Mouse (Mus musculus) layer of hippocampus, adult 11-12 months (tissue): ENCODE measurements at regions not wholly inside any gene's neighbourhood (a gene's known extent, or its start where the extent isn't known, plus 50 kb on each side); places are given as distances from the start of the nearest gene placed in this dataset.

ENCODE experiments used
- DNase-seq: peaks from one replicate; pipeline ENCODE4 v3.0.0; 2022; ENCODE audit warnings: low spot score

- DNase-seq, result no peak
These were observed 257.7 kb upstream of the Atp11b start for GRCm38 (mm10) chr3:35496027-35496824.

- DNase-seq, result no peak
These were observed 243.6 kb upstream of the Atp11b start for GRCm38 (mm10) chr3:35510314-35510713.

- no peak for DNase-seq
These were observed 237.4 kb upstream of the Atp11b start for GRCm38 (mm10) chr3:35516517-35516916.

GRCm38 (mm10) chr3:35520131-35520530 is 233.8 kb upstream of the Atp11b start:
- no peak for DNase-seq

GRCm38 (mm10) chr3:35547696-35548095 is 206.2 kb upstream of the Atp11b start:
- no peak for DNase-seq

- no peak for DNase-seq
These were observed 202.1 kb upstream of the Atp11b start for GRCm38 (mm10) chr3:35551791-35552190.

GRCm38 (mm10) chr3:35560425-35560824 is 193.5 kb upstream of the Atp11b start:
- no peak for DNase-seq

GRCm38 (mm10) chr3:35574402-35574801 is 179.5 kb upstream of the Atp11b start:
- peak; percentile 57 for DNase-seq
